Mouse (Mus musculus): ENCODE data around the gene Crebrf. TPM values are rescaled to one million over a fixed set of nuclear protein-coding genes. Genes with fewer than 3 reads are reported as not detected.

The Crebrf gene
- polyA plus RNA-seq, 1 experiment from 2014 or later = 10.2 TPM

GRCm38 (mm10) chr17:26699819-26700616, 15.4 kb upstream of the Crebrf start:
- Histone ChIP-seq H3K27ac (ENCODE audit: low read depth, low read length) (no peak overlapping the region), H3K36me3 (ENCODE audit: control insufficient read depth, insufficient read depth, low read length) (0 out of 2 replicates have a peak, but pooled peaks cover 2% of the 10 kb centered on the region), H3K4me2 (replicated peaks; ENCODE audit: low read depth, low read length) (no peak overlapping the region), H3K9me3 (ENCODE audit: control insufficient read depth, low read length) (no peaks in the 10 kb centered on the region), H3K9ac (ENCODE audit: low read depth, low read length) (no peak overlapping the region), H3K27me3 (ENCODE audit: control insufficient read depth, insufficient read depth, low read length) (no peaks in the 10 kb centered on the region), H3K4me3 (ENCODE audit: low read depth, low read length) (no peak overlapping the region), H3K4me1 (replicated peaks; ENCODE audit: control insufficient read depth, insufficient read depth, low read length) (no peaks in the 10 kb centered on the region)
- no peak for ATAC-seq (ENCODE audit: low FRiP score)
- WGBS = 92% methylated on average over 10 of the region's 10 CpGs
- DNase-seq (ENCODE audit: low spot score) = no peak

DNA sequence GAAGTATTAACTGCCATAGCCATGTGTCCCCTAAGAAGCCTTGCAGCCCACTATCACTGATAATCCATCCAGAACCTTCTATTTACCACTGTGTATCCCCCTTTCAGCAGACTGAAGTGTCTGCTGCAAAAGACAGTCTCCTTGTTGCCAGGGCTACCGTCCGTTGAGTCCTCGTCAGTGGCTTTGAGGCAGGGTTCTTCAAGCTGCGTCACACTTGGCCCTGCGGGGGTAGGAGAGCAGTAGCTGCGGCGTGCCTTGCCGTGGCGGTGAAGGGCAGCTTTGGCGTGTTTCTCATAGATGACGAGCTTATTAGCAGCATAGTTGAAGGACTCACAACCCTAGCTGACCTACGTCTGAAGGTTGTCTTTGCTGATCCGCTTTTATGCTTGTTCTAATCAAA, 13.9 kb upstream of the Crebrf start:
- ATAC-seq (ENCODE audit: low FRiP score) (no peak), DNase-seq (ENCODE audit: low spot score) (no peak)
- H3K27ac ChIP-seq (ENCODE audit: low read depth, low read length) = no peak overlapping the region
- H3K4me3 ChIP-seq (ENCODE audit: low read depth, low read length) = no peak overlapping the region
- no peak overlapping the region for H3K4me2 ChIP-seq (replicated peaks; ENCODE audit: low read depth, low read length)
- no peaks in the 10 kb centered on the region for H3K27me3 ChIP-seq (ENCODE audit: control insufficient read depth, insufficient read depth, low read length)
- no peaks in the 10 kb centered on the region for H3K9me3 ChIP-seq (ENCODE audit: control insufficient read depth, low read length)
- no peak overlapping the region for H3K9ac ChIP-seq (ENCODE audit: low read depth, low read length)
- 0 out of 2 replicates have a peak, but pooled peaks cover 2% of the 10 kb centered on the region for H3K36me3 ChIP-seq (ENCODE audit: control insufficient read depth, insufficient read depth, low read length)
- 88% methylated on average over 13 of the region's 13 CpGs for WGBS
- no peaks in the 10 kb centered on the region for H3K4me1 ChIP-seq (replicated peaks; ENCODE audit: control insufficient read depth, insufficient read depth, low read length)

DNA sequence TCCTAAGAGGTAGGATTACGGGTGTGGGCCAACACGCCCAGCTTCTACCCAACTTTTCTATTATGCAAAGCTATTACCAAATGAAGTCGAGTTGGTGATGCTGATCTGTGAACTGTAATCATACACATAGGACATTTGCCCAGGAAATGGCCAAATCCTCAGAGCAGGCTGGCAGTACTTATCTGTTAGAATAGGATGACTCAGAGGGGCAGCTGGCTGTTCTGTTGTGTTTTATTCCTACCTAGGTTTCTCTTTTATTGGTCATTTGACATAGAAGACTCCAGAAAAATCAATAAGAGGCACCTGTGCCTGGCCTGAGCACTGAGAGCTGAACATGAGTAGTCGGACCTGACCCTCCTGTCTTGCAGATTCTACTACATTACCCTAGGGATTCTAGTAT, 12.8 kb upstream of the Crebrf start:
- WGBS = 89% methylated on average over 4 of the region's 4 CpGs
- H3K9me3 ChIP-seq (ENCODE audit: control insufficient read depth, low read length) = no peaks in the 10 kb centered on the region
- H3K9ac ChIP-seq (ENCODE audit: low read depth, low read length) = no peak overlapping the region
- H3K4me1 ChIP-seq (replicated peaks; ENCODE audit: control insufficient read depth, insufficient read depth, low read length) = no peaks in the 10 kb centered on the region
- no peaks in the 10 kb centered on the region for H3K27me3 ChIP-seq (ENCODE audit: control insufficient read depth, insufficient read depth, low read length)
- no peak for ATAC-seq (ENCODE audit: low FRiP score)
- DNase-seq (ENCODE audit: low spot score) = no peak
- H3K27ac ChIP-seq (ENCODE audit: low read depth, low read length) = no peak overlapping the region
- 0 out of 2 replicates have a peak, but pooled peaks cover 2% of the 10 kb centered on the region for H3K36me3 ChIP-seq (ENCODE audit: control insufficient read depth, insufficient read depth, low read length)
- H3K4me3 ChIP-seq (ENCODE audit: low read depth, low read length) = no peak overlapping the region
- no peak overlapping the region for H3K4me2 ChIP-seq (replicated peaks; ENCODE audit: low read depth, low read length)

DNA sequence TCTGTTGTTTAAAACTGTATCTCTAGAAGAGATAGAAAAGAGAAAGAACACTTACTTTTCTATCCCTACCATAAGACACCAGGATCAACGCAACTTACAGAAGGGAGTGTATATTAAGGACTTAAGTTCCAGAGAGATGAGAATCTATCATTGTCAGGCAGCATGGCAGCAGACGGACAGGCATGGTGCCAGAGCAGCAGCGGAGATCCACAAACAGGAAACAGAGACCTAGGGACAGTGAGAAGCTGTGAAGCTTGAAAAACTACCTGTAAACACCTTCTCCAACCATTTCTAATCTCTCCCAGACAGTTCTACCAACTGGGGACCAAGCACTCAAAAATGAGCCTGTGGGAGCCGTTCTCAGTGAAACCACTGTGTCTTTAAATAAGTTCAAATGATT, 11.8 kb upstream of the Crebrf start:
- H3K9ac ChIP-seq (ENCODE audit: low read depth, low read length) = no peak overlapping the region
- H3K36me3 ChIP-seq (ENCODE audit: control insufficient read depth, insufficient read depth, low read length) = 0 out of 2 replicates have a peak, but pooled peaks cover 2% of the 10 kb centered on the region
- no peaks in the 10 kb centered on the region for H3K4me1 ChIP-seq (replicated peaks; ENCODE audit: control insufficient read depth, insufficient read depth, low read length)
- no peak overlapping the region for H3K4me3 ChIP-seq (ENCODE audit: low read depth, low read length)
- no peak overlapping the region for H3K4me2 ChIP-seq (replicated peaks; ENCODE audit: low read depth, low read length)
- WGBS = 86% methylated on average over 4 of the region's 4 CpGs
- DNase-seq (ENCODE audit: low spot score) (no peak), ATAC-seq (ENCODE audit: low FRiP score) (no peak)
- H3K9me3 ChIP-seq (ENCODE audit: control insufficient read depth, low read length) = no peaks in the 10 kb centered on the region
- H3K27me3 ChIP-seq (ENCODE audit: control insufficient read depth, insufficient read depth, low read length) = no peaks in the 10 kb centered on the region
- no peak overlapping the region for H3K27ac ChIP-seq (ENCODE audit: low read depth, low read length)

GRCm38 (mm10) chr17:26705463-26706359, 9.7 kb upstream of the Crebrf start:
- H3K4me1 ChIP-seq (replicated peaks; ENCODE audit: control insufficient read depth, insufficient read depth, low read length) = no peaks in the 10 kb centered on the region
- no peak overlapping the region for H3K4me2 ChIP-seq (replicated peaks; ENCODE audit: low read depth, low read length)
- no peaks in the 10 kb centered on the region for H3K9me3 ChIP-seq (ENCODE audit: control insufficient read depth, low read length)
- no peak overlapping the region for H3K27ac ChIP-seq (ENCODE audit: low read depth, low read length)
- H3K4me3 ChIP-seq (ENCODE audit: low read depth, low read length) = no peak overlapping the region
- 86% methylated on average over 11 of the region's 11 CpGs for WGBS
- ATAC-seq (ENCODE audit: low FRiP score) (no peak), DNase-seq (ENCODE audit: low spot score) (no peak)
- no peaks in the 10 kb centered on the region for H3K36me3 ChIP-seq (ENCODE audit: control insufficient read depth, insufficient read depth, low read length)
- no peaks in the 10 kb centered on the region for H3K27me3 ChIP-seq (ENCODE audit: control insufficient read depth, insufficient read depth, low read length)
- H3K9ac ChIP-seq (ENCODE audit: low read depth, low read length) = no peak overlapping the region

DNA sequence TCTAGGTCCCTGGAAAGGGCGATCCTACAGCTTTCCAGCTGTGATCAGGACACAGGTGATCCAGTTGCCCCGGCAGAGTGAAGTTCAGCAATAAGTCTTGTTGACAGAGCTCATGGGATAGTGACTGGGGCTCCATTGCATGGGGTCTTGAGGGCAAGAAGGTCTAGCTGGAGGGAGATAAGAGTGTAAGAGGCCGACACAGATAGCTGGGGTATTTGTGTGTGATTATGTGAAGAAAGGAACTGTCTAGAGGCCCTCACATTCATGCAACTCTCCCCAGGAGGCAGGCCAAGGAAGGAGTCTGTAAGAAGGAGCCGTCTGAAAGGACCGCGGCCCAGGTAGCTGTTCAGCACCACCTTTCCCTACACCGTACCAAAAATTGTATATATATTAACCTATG, 8.4 kb upstream of the Crebrf start:
- WGBS = 77% methylated on average over 7 of the region's 7 CpGs

DNA sequence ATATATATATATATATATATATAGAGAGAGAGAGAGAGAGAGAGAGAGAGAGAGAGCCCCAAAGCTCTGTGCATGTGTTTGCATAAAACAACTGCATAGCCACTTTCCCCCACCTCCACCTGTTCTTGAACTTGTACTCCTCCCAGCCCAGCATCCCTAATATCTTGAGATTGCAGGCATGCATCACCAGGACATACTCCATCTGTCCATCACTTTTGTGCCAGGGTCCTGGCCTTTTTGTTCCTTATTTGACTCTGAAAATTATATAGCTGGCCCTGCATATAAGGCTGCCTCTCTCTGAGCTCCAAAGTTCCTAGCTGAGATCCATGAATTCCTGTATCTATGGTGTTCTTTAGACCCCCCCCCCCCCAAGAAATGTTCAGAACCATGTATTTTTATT, 7.0 kb upstream of the Crebrf start:
- no peaks in the 10 kb centered on the region for H3K9me3 ChIP-seq (ENCODE audit: control insufficient read depth, low read length)
- H3K36me3 ChIP-seq (ENCODE audit: control insufficient read depth, insufficient read depth, low read length) = no peaks in the 10 kb centered on the region
- H3K9ac ChIP-seq (ENCODE audit: low read depth, low read length) = no peak overlapping the region
- no peak overlapping the region for H3K4me2 ChIP-seq (replicated peaks; ENCODE audit: low read depth, low read length)
- H3K4me1 ChIP-seq (replicated peaks; ENCODE audit: control insufficient read depth, insufficient read depth, low read length) = no peaks in the 10 kb centered on the region
- no peak for ATAC-seq (ENCODE audit: low FRiP score)
- H3K4me3 ChIP-seq (ENCODE audit: low read depth, low read length) = no peak overlapping the region
- no peaks in the 10 kb centered on the region for H3K27me3 ChIP-seq (ENCODE audit: control insufficient read depth, insufficient read depth, low read length)
- no peak overlapping the region for H3K27ac ChIP-seq (ENCODE audit: low read depth, low read length)
- no peak for DNase-seq (ENCODE audit: low spot score)

More for the DNA sequence above, 8.4 kb upstream of the Crebrf start:
- H3K4me2 ChIP-seq (replicated peaks; ENCODE audit: low read depth, low read length) = no peak overlapping the region
- H3K27ac ChIP-seq (ENCODE audit: low read depth, low read length) = no peak overlapping the region
- H3K4me3 ChIP-seq (ENCODE audit: low read depth, low read length) = no peak overlapping the region
- H3K9me3 ChIP-seq (ENCODE audit: control insufficient read depth, low read length) = no peaks in the 10 kb centered on the region
- DNase-seq (ENCODE audit: low spot score) = no peak
- no peak for ATAC-seq (ENCODE audit: low FRiP score)
- no peaks in the 10 kb centered on the region for H3K4me1 ChIP-seq (replicated peaks; ENCODE audit: control insufficient read depth, insufficient read depth, low read length)
- no peaks in the 10 kb centered on the region for H3K27me3 ChIP-seq (ENCODE audit: control insufficient read depth, insufficient read depth, low read length)
- no peaks in the 10 kb centered on the region for H3K36me3 ChIP-seq (ENCODE audit: control insufficient read depth, insufficient read depth, low read length)
- H3K9ac ChIP-seq (ENCODE audit: low read depth, low read length) = no peak overlapping the region

- H3K27me3 ChIP-seq (ENCODE audit: control insufficient read depth, insufficient read depth, low read length) = no peaks in the 10 kb centered on the region
- no peak overlapping the region for H3K4me2 ChIP-seq (replicated peaks; ENCODE audit: low read depth, low read length)
- no peak overlapping the region for H3K27ac ChIP-seq (ENCODE audit: low read depth, low read length)
- H3K36me3 ChIP-seq (ENCODE audit: control insufficient read depth, insufficient read depth, low read length) = no peaks in the 10 kb centered on the region
- ATAC-seq (ENCODE audit: low FRiP score) (no peak), DNase-seq (ENCODE audit: low spot score) (no peak)
- no peaks in the 10 kb centered on the region for H3K9me3 ChIP-seq (ENCODE audit: control insufficient read depth, low read length)
- no peaks in the 10 kb centered on the region for H3K4me1 ChIP-seq (replicated peaks; ENCODE audit: control insufficient read depth, insufficient read depth, low read length)
- H3K9ac ChIP-seq (ENCODE audit: low read depth, low read length) = no peak overlapping the region
- H3K4me3 ChIP-seq (ENCODE audit: low read depth, low read length) = no peak overlapping the region
- 61% methylated on average over 9 of the region's 9 CpGs for WGBS
Measured at GRCm38 (mm10) chr17:26708993-26709590, 6.4 kb upstream of the Crebrf start.
